Mouse (Mus musculus) macrophage (primary cell): Measurements from ENCODE around the gene Tmem97. TPM values are rescaled to one million over a fixed set of nuclear protein-coding genes. Genes with fewer than 3 reads are reported as not detected.
A peak's percentile ranks its signal among the peaks of the same experiment; 100 is the strongest.
"Not testable (repeated sequence)": the region's sequence is repeated elsewhere in the genome, so short reads cannot be mapped to it uniquely, and the experiment has no call there.

Experiments used
- H3K27ac ChIP-seq: fragments of 350-480 bp; formaldehyde crosslinking; 2 replicates; pipeline ENCODE4 v1.9.0; 2021
- H3K36me3 ChIP-seq: fragments of 350-480 bp; formaldehyde crosslinking; 2 replicates; pipeline ENCODE4 v1.9.0; 2021; ENCODE audit errors: inconsistent target
- H3K4me3 ChIP-seq: fragments of 350-480 bp; formaldehyde crosslinking; 2 replicates; pipeline ENCODE4 v1.9.0; 2021; ENCODE audit errors: inconsistent target
- H3K79me2 ChIP-seq: fragments of 350-480 bp; formaldehyde crosslinking; 2 replicates; pipeline ENCODE4 v1.9.0; 2021; ENCODE audit errors: inconsistent target
- WGBS: methylation state at CpG from one replicate; pipeline ENCODE4 v1.1.7; 2026; ENCODE audit warnings: inconsistent platforms; ENCODE audit not compliant: missing documents; 5-methylcytosine and 5-hydroxymethylcytosine counted together
- polyA plus RNA-seq: library from polyadenylated mRNA; stranded (reverse); fragments of 250-400 nt; gene quantifications from 3 replicates; pipeline ENCODE4 v1.2.4, GENCODE M21; 2018; ENCODE audit warnings: inconsistent platforms

Tmem97 gene
- polyA plus RNA-seq, 1 experiment from 2014 or later = 53.9 TPM

DNA sequence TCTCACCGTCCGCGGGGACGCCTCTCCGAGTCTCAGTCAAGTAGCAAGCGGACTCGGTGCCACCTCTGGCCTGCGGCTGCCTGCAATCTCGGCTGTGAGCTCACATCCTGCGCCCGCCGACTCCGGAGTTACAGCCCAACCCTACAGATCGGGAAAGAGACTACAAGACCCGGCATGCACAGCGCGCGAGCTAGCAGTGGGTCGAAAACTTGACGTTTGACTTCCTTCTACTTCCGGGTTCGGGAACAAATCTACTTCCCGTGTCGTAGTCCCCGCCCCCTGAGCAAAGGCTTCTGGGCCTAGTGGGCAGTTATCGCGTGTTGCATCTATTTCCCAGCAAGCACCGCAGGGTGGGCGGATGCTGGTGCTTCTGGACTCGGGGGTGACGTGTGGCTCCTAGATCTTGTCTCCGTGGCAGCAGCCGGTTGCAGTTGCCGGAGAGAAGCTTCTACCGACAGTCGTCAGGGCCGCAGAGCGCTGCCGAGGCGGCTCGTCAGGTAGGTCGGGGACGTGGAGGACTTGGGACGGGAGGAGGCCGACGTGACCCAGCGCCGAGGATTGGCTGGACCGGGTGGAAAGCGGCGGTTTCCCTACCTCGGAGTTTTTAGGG lies 14.4 kb downstream of the Tmem97 start, which contains the start of the genes Tnfaip1 and Ift20:
TSS of gene Tnfaip1 (minus strand) at position 253 of the 610 bp plus-strand sequence.
TSS of gene Ift20 (plus strand) at position 282 of the 610 bp plus-strand sequence.
- Histone ChIP-seq H3K79me2 (peaks cover 72% of the 10 kb centered on the region), H3K27ac (peak within 1 kb of the TSS; percentile 82), H3K36me3 (peaks cover 25% of the 10 kb centered on the region), H3K4me3 (peak within 1 kb of the TSS; percentile 93)
- WGBS = under 1% methylated on average over 50 of the region's 52 CpGs

- under 1% methylated on average over 23 of the region's 23 CpGs for WGBS
- Histone ChIP-seq H3K4me3 (peak overlapping the region; percentile 93), H3K27ac (peak overlapping the region; percentile 82), H3K79me2 (peaks cover 79% of the 10 kb centered on the region), H3K36me3 (peaks cover 20% of the 10 kb centered on the region)
Observed at GRCm38 (mm10) chr11:78535376-78536079, 15.0 kb downstream of the Tmem97 start.

DNA sequence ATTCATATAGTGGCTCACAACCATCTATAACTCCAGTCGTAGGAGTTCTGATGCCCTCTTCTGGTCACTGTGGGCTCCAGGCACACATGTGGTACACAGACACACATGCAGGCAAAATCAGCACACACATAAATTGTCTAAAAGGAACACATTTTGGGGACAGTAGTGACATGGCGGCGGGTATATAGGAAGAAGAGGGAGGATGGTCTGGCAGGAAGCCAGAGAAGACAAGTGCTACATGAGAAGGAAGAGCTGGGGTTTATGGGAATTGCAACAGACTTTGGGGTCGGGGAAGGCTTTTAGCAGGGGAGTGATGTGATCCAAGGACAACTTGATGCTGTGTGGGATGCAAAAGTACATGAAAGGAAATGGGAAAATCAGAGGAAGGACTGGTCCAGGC lies 16.1 kb downstream of the Tmem97 start:
- peaks cover 89% of the 10 kb centered on the region for H3K79me2 ChIP-seq
- H3K36me3 ChIP-seq = peaks cover 21% of the 10 kb centered on the region; the same call in 1 of the 2 replicates
- peak overlapping the region; percentile 82 for H3K27ac ChIP-seq
- H3K4me3 ChIP-seq = peak overlapping the region; percentile 93
- 71% methylated on average over 4 of the region's 4 CpGs for WGBS

DNA sequence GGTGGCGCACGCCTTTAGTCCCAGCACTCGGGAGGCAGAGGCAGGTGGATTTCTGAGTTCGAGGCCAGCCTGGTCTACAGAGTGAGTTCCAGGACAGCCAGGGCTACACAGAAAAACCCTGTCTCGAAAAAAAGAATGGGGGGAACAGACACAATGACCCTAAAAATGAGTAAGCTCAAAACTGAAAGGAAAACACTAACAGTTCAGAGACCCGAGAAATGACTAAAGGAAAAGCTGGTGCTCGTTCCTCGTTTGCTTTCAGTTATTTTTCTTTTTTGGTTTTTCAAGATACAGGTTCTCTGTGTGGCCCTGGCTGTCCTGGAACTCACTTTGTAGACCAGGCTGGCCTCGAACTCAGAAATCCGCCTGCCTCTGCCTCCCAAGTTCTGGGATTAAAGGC lies 19.1 kb downstream of the Tmem97 start:
- not testable (repeated sequence) for H3K4me3 ChIP-seq, H3K27ac ChIP-seq
- Histone ChIP-seq H3K36me3 (peaks cover 38% of the 10 kb centered on the region), H3K79me2 (peaks cover 61% of the 10 kb centered on the region)
- WGBS = 81% methylated on average over 8 of the region's 10 CpGs

- Histone ChIP-seq H3K27ac (no peak overlapping the region), H3K4me3 (no peak overlapping the region), H3K79me2 (peaks cover 58% of the 10 kb centered on the region), H3K36me3 (peaks cover 43% of the 10 kb centered on the region)
- WGBS = 91% methylated on average over 5 of the region's 6 CpGs
Observed at GRCm38 (mm10) chr11:78531046-78531445, 19.5 kb downstream of the Tmem97 start.

DNA sequence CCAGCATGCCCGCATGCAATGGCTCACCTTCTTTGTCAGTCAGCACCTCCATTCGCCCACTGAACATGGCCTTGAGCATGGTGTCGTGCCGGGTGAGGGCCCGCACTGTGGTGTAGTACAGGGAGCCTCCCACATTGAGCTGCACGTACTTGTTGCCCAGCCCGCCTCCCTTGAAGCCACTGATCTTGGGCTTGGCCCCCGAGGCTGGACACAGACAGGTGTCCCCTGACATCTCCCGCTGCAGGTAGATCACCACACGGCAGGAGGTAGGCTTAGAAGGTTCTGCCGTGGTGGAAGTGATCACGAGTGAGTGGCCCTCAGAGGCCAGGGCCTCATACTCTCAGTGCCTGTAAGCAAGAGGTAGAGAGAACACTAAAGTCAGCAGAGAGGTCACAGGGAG lies 20.6 kb downstream of the Tmem97 start:
- Histone ChIP-seq H3K27ac (no peak overlapping the region), H3K36me3 (peaks cover 52% of the 10 kb centered on the region), H3K4me3 (no peak overlapping the region), H3K79me2 (peaks cover 57% of the 10 kb centered on the region)
- 96% methylated on average over 12 of the region's 12 CpGs for WGBS

GRCm38 (mm10) chr11:78528714-78529113 lies 21.9 kb downstream of the Tmem97 start:
- peaks cover 64% of the 10 kb centered on the region for H3K36me3 ChIP-seq
- 95% methylated on average over 8 of the region's 9 CpGs for WGBS
- no peak overlapping the region for H3K27ac ChIP-seq
- H3K4me3 ChIP-seq = no peak overlapping the region
- H3K79me2 ChIP-seq = peaks cover 44% of the 10 kb centered on the region

DNA sequence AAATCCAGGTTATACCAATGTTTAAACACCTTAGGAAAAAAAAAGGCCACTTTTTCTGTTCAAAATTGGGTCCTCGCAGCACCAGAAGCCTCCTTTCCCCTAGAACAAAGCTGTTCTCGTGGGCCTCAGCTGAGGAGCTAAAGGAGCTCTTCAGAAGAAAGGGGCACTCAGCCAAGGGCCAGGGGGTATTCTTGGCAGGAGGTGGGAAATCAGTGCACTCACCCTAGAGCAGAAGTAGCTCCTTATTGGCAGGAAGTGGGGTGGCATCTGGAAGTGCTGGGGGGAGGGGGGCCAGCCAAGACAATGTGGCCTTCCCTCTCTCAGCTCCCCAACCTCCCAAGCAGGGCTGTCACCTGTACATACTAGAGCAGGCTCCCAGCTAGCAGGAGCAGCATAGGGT lies 25.7 kb downstream of the Tmem97 start:
- peaks cover 5% of the 10 kb centered on the region; the same call in 1 of the 2 replicates for H3K79me2 ChIP-seq
- WGBS = 63% methylated on average over 2 of the region's 2 CpGs
- H3K36me3 ChIP-seq = peaks cover 89% of the 10 kb centered on the region
- H3K27ac ChIP-seq = no peak overlapping the region
- H3K4me3 ChIP-seq = no peak overlapping the region

DNA sequence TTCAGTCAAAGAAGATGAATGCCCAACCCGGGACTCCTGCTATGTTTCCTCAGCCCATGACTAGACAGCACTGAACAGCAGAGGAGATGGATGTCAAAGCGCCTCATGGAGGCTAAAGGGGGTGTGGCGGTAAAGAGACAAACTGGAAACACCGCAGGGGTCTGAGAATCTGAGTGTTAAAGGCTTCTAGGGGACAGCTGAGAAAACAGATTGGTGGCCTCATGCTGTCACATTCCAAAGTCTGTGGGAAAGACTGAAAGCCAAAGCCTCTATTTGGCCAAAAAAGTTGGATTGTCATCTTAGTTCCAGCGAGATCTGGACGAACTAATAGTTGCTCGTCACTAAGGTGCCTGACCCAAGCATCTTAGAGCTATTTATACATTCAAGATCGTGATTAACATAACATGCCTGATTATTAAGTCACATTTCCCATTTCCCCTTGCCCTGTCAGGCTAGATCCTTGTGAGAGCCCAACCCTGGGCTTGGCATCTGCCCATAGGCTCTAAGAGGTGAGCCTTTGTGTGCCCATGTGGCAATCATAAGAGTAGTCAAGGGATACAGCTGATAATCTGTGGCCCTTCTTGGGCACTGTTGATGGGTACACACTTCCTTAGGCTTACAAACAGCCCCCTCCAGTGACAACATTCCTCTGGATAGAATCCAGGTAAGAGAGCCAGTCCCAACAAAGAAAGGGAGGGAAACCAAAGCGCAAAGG lies 27.2 kb downstream of the Tmem97 start:
- no peak overlapping the region for H3K27ac ChIP-seq
- 95% methylated on average over 9 of the region's 9 CpGs for WGBS
- no peak overlapping the region for H3K4me3 ChIP-seq
- H3K79me2 ChIP-seq = no peaks in the 10 kb centered on the region
- peaks cover 88% of the 10 kb centered on the region for H3K36me3 ChIP-seq

- Histone ChIP-seq H3K27ac (no peak overlapping the region), H3K4me3 (no peak overlapping the region), H3K79me2 (no peaks in the 10 kb centered on the region), H3K36me3 (peaks cover 89% of the 10 kb centered on the region)
- 90% methylated on average over 1 of the region's 1 CpGs for WGBS
Observed at GRCm38 (mm10) chr11:78522481-78522997, 28.0 kb downstream of the Tmem97 start.

GRCm38 (mm10) chr11:78521880-78522279 lies 28.7 kb downstream of the Tmem97 start:
- WGBS = 89% methylated on average over 3 of the region's 3 CpGs
- H3K27ac ChIP-seq = no peak overlapping the region
- peaks cover 84% of the 10 kb centered on the region for H3K36me3 ChIP-seq
- no peak overlapping the region for H3K4me3 ChIP-seq
- H3K79me2 ChIP-seq = no peaks in the 10 kb centered on the region

GRCm38 (mm10) chr11:78518931-78519330 lies 31.6 kb downstream of the Tmem97 start:
- Histone ChIP-seq H3K79me2 (no peaks in the 10 kb centered on the region), H3K36me3 (peaks cover 73% of the 10 kb centered on the region), H3K27ac (no peak overlapping the region), H3K4me3 (no peak overlapping the region)
- 92% methylated on average over 10 of the region's 10 CpGs for WGBS

DNA sequence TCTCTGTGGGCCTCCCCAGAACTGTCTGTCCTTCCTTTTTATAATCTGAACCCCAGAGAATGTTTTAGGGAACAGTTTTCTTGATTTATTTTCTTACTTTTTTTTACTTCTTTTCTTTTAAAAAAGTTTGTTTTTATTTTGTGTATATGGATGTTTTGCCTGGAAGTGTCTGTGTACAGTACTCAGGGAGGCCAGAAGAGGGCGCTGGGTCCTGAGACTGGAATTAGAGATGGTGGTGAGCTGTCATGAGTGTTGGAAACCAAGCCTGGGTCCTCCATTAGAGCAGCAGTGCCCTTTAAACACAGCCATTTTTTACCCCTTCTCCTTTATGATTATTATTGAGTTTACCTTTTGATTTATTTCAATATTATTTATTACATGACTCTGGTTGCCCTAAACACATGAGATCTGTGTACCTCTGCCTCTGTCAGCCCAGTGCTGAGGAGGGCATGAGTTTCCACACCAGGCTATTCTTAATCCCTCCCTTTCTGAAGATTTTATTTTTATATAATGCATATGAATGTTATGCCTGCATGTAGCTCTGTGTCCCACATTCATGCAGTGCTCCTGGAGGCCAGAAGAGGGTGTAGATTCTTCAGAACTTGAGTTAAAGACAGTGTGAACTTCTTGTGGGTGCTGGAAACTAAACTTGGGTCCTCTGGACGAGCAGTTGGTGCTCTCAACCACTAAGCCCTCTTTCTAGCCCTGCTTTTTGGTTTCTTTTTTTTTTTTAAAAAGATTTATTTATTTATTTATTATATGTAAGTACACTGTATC lies 34.8 kb downstream of the Tmem97 start:
- no peak overlapping the region for H3K4me3 ChIP-seq
- H3K27ac ChIP-seq = no peak overlapping the region
- peaks cover 43% of the 10 kb centered on the region for H3K36me3 ChIP-seq
- 83% methylated on average over 2 of the region's 2 CpGs for WGBS
- H3K79me2 ChIP-seq = peaks cover 19% of the 10 kb centered on the region
